Mouse (Mus musculus) neural tube, embryonic 15.5 days (tissue): ENCODE data around the gene Zbtb6. TPM values are rescaled to one million over a fixed set of nuclear protein-coding genes. Genes with fewer than 3 reads are reported as not detected.
A peak's percentile ranks its signal among the peaks of the same experiment; 100 is the strongest.

Experiments used
- ATAC-seq: fragments of 200-750 bp; cut with Nextera tagmentation; 2 replicates; pipeline ENCODE4 v1.8.0; 2017; ENCODE audit warnings: mild to moderate bottlenecking, moderate TSS enrichment, moderate library complexity; ENCODE audit not compliant: low FRiP score
- H3K27ac ChIP-seq: fragments of 300-500 bp; sonication (generic); replicated peaks from 2 replicates; pipeline ENCODE4 v1.5.1; 2015; ENCODE audit warnings: mild to moderate bottlenecking, inconsistent platforms
- H3K27me3 ChIP-seq: fragments of 300-500 bp; sonication (generic); replicated peaks from 2 replicates; pipeline ENCODE4 v1.6.1; 2015; ENCODE audit warnings: inconsistent platforms
- H3K36me3 ChIP-seq: fragments of 300-500 bp; sonication (generic); 2 replicates; pipeline ENCODE4 v1.6.1; 2015; ENCODE audit warnings: inconsistent platforms
- H3K4me1 ChIP-seq: fragments of 300-500 bp; sonication (generic); 2 replicates; pipeline ENCODE4 v1.6.1; 2015; ENCODE audit warnings: inconsistent platforms
- H3K4me2 ChIP-seq: fragments of 300-500 bp; sonication (generic); 2 replicates; pipeline ENCODE4 v1.6.1; 2015; ENCODE audit warnings: inconsistent platforms, mild to moderate bottlenecking, moderate library complexity
- H3K4me3 ChIP-seq: fragments of 300-500 bp; sonication (generic); replicated peaks from 2 replicates; pipeline ENCODE4 v1.5.1; 2015; ENCODE audit warnings: mild to moderate bottlenecking, inconsistent platforms
- H3K9ac ChIP-seq: fragments of 300-500 bp; sonication (generic); replicated peaks from 2 replicates; pipeline ENCODE4 v1.6.1; 2015; ENCODE audit warnings: mild to moderate bottlenecking, inconsistent platforms
- H3K9me3 ChIP-seq: fragments of 300-500 bp; sonication (generic); replicated peaks from 2 replicates; pipeline ENCODE4 v1.6.1; 2016; ENCODE audit warnings: inconsistent platforms
- WGBS: fragments of 180-500 bp; shearing (Covaris S2); methylation state at CpG from one replicate; pipeline ENCODE4 v1.1.7; 2015; ENCODE audit warnings: mixed read lengths; 5-methylcytosine and 5-hydroxymethylcytosine counted together
- polyA plus RNA-seq: library from polyadenylated mRNA; unstranded; fragments of >200 nt; fragmentation: Nextera tagmentation; extraction: Ambion mirVana; gene quantifications from 2 replicates; pipeline ENCODE4 v1.2.1, GENCODE M21; 2015

Zbtb6 gene
- polyA plus RNA-seq, 1 experiment from 2014 or later: 14.0 TPM

GRCm38 (mm10) chr2:37431609-37432008 is 11.4 kb downstream of the Zbtb6 start:
- WGBS: 15% methylated on average over 7 of the region's 7 CpGs
- H3K9ac ChIP-seq: peak overlapping the region; percentile 86

GRCm38 (mm10) chr2:37430593-37431464 is 12.1 kb downstream of the Zbtb6 start:
- peaks cover 14% of the 10 kb centered on the region; the same call in 1 of the 2 replicates for H3K36me3 ChIP-seq
- peak overlapping the region; percentile 80 for H3K4me2 ChIP-seq
- peak overlapping the region; percentile 95 for H3K27ac ChIP-seq
- peaks cover 16% of the 10 kb centered on the region for H3K4me1 ChIP-seq
- no peaks in the 10 kb centered on the region for H3K27me3 ChIP-seq
- H3K9ac ChIP-seq: peak overlapping the region; percentile 86
- H3K4me3 ChIP-seq: peak overlapping the region; percentile 87
- peak; percentile 95 for ATAC-seq
- no peaks in the 10 kb centered on the region for H3K9me3 ChIP-seq
- under 1% methylated on average over 38 of the region's 38 CpGs for WGBS

More at GRCm38 (mm10) chr2:37431609-37432008, 11.4 kb downstream of the Zbtb6 start:
- Histone ChIP-seq H3K4me1 (peaks cover 16% of the 10 kb centered on the region), H3K9me3 (no peaks in the 10 kb centered on the region), H3K36me3 (peaks cover 21% of the 10 kb centered on the region; the same call in 1 of the 2 replicates), H3K4me3 (peak overlapping the region; percentile 87), H3K27ac (peak overlapping the region; percentile 95), H3K27me3 (no peaks in the 10 kb centered on the region), H3K4me2 (peak overlapping the region; percentile 80)
- ATAC-seq: peak; percentile 35

- Histone ChIP-seq H3K4me1 (peaks cover 17% of the 10 kb centered on the region), H3K9me3 (no peaks in the 10 kb centered on the region), H3K4me3 (no peak overlapping the region), H3K4me2 (peak overlapping the region; percentile 11; the same call in 1 of the 2 replicates), H3K9ac (no peak overlapping the region), H3K27ac (no peak overlapping the region), H3K27me3 (no peaks in the 10 kb centered on the region), H3K36me3 (peaks cover 7% of the 10 kb centered on the region; the same call in 1 of the 2 replicates)
- no peak for ATAC-seq
- 47% methylated on average over 3 of the region's 3 CpGs for WGBS
Observed at GRCm38 (mm10) chr2:37423671-37424070, 19.3 kb downstream of the Zbtb6 start.

DNA sequence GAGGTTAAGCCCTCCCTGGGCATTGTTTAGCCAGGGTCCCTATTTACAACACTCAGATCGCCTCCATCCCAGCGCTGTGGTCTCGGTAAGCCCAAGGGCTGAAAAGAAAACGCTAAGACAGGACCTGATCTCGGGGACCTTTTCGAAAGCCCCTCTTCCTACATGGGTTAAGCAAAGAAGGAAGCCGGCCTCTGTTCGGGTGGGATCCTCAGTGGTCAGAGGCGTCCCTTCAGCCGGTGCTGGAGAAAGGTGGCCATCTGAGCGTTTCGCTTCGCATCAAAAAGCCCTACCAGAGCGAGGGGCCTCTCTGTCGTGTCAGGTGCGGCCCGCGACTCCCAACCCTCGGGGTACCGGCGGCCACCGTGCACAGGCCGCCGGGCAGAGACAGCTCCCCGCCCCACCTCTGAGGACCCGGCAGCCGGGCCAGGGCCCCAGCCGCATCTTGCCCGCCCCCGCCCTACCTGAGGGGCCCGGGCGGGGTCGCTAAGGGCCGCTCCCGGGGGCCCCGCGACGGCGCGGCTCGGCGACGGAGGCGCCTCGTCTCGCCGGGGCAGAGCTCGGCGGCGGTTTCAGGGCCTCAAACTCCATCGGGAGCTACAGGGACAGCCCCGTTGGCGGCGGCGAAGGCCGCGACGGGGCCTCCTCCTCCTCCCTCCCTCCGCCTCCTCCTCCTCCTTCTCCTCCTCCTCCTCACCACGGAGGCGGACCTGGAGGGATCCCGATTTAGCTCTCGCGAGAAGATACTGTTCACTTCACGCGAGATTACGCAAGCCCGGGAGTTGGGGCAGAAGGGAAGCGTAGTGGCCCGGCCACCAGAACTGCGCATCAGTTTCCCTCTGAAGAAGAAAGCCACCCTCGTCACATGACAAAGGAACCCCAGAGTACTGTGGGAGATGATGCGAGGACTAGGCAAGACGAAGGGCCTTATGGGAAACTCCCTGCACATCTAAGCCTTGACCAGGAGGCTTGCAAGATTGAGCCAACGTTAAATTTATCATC is 20.4 kb downstream of the Zbtb6 start, which contains the start of gene Rc3h2:
Gene Rc3h2, minus strand, starts transcription at position 598 of the 999 bp plus-strand sequence.
- H3K4me2 ChIP-seq: peak within 1 kb of the TSS; percentile 74
- ATAC-seq: peak; percentile 99
- WGBS: under 1% methylated on average over 70 of the region's 75 CpGs

GRCm38 (mm10) chr2:37421903-37422302 is 21.1 kb downstream of the Zbtb6 start:
- Histone ChIP-seq H3K27ac (peak overlapping the region; percentile 98), H3K4me3 (peak overlapping the region; percentile 98), H3K4me2 (peak overlapping the region; percentile 74), H3K36me3 (no peaks in the 10 kb centered on the region), H3K9me3 (no peaks in the 10 kb centered on the region), H3K4me1 (peaks cover 17% of the 10 kb centered on the region), H3K27me3 (no peaks in the 10 kb centered on the region), H3K9ac (peak overlapping the region; percentile 100)
- 10% methylated on average over 3 of the region's 3 CpGs for WGBS
- no peak for ATAC-seq

More for the DNA sequence above, 20.4 kb downstream of the Zbtb6 start, which contains the start of gene Rc3h2:
- Histone ChIP-seq H3K27ac (peak within 1 kb of the TSS; percentile 98), H3K9ac (peak within 1 kb of the TSS; percentile 100), H3K27me3 (no peaks in the 10 kb centered on the region), H3K4me3 (peak within 1 kb of the TSS; percentile 98), H3K36me3 (0 out of 2 replicates have a peak, but pooled peaks cover under 1% of the 10 kb centered on the region), H3K4me1 (peaks cover 17% of the 10 kb centered on the region), H3K9me3 (no peaks in the 10 kb centered on the region)

DNA sequence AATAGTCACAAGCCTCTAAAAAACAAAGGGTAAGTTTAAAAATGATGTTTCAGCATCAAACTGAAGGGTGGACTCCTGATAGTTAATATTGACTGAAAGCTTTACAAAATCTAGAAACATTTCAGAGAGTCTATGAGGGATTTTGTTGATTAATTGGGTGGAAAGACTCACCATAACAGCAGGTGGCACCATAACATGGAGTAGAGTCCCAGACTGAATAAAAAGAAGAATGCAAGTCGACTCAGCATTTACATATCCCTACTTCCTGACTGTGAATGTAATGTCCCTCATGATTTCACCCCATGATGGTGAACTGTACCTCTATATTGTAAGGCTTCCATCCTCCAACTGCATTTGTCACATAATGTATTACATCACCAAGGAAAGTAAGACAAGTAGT is 47.4 kb downstream of the Zbtb6 start:
- Histone ChIP-seq H3K36me3 (peaks cover 34% of the 10 kb centered on the region), H3K9me3 (no peaks in the 10 kb centered on the region), H3K4me1 (no peaks in the 10 kb centered on the region), H3K27me3 (no peaks in the 10 kb centered on the region), H3K4me2 (no peak overlapping the region), H3K27ac (no peak overlapping the region), H3K9ac (no peak overlapping the region), H3K4me3 (no peak overlapping the region)
- no peak for ATAC-seq
- WGBS: 52% methylated on average over 1 of the region's 1 CpGs

DNA sequence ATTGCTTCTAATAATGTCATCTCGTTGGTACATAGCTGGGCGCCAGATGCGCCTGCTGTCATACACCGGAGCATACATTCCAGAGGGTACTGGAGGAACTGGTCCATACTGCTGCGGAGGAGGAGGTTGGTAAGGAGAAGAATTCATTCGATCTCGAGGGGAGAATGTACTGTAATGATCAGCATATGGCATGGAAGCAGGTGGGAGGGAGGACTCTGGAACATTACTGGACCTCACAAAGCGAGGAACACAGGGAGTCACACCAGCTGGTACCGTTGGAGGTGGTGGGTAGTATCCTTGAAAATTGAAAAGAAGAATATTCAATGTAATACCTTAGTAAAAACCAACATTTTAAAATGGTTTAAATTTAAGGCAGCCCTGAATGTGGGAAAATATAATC is 60.0 kb downstream of the Zbtb6 start:
- no peak for ATAC-seq
- no peak overlapping the region for H3K4me2 ChIP-seq
- H3K27me3 ChIP-seq: no peaks in the 10 kb centered on the region
- no peaks in the 10 kb centered on the region for H3K9me3 ChIP-seq
- H3K27ac ChIP-seq: no peak overlapping the region
- H3K4me1 ChIP-seq: no peaks in the 10 kb centered on the region
- no peak overlapping the region for H3K9ac ChIP-seq
- peaks cover 34% of the 10 kb centered on the region for H3K36me3 ChIP-seq
- no peak overlapping the region for H3K4me3 ChIP-seq
- 88% methylated on average over 9 of the region's 9 CpGs for WGBS

DNA sequence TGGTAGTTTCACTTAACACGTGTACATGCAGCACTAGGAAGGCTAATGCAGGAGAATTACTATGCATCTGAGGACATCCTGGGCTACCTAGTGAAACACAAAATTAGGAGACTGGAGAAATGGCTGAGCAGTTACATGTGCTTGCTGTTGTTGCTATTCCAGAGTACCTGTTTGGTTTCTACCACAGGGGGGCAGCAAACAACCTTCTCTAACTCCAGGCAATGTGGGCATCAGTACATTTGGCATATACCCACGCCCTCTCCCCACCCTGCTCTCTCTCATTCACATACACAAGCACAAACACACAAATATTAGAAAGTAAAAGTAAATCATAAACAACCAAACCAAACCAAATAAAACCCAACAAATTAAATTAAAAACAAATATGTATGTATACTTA is 62.8 kb downstream of the Zbtb6 start:
- no peak overlapping the region for H3K4me2 ChIP-seq
- no peak overlapping the region for H3K4me3 ChIP-seq
- H3K27ac ChIP-seq: no peak overlapping the region
- peaks cover 44% of the 10 kb centered on the region for H3K36me3 ChIP-seq
- ATAC-seq: peak; percentile 47; the same call in 1 of the 2 replicates
- no peaks in the 10 kb centered on the region for H3K9me3 ChIP-seq
- no peaks in the 10 kb centered on the region for H3K27me3 ChIP-seq
- WGBS: 64% methylated on average over 2 of the region's 2 CpGs
- no peaks in the 10 kb centered on the region for H3K4me1 ChIP-seq
- H3K9ac ChIP-seq: no peak overlapping the region

- WGBS: 91% methylated on average over 1 of the region's 1 CpGs
- Histone ChIP-seq H3K27me3 (no peaks in the 10 kb centered on the region), H3K9ac (no peak overlapping the region), H3K27ac (no peak overlapping the region), H3K4me1 (no peaks in the 10 kb centered on the region), H3K4me2 (no peak overlapping the region), H3K4me3 (no peak overlapping the region), H3K9me3 (no peaks in the 10 kb centered on the region), H3K36me3 (peaks cover 33% of the 10 kb centered on the region)
- ATAC-seq: no peak
Observed at GRCm38 (mm10) chr2:37376018-37376417, 67.0 kb downstream of the Zbtb6 start.
